Mouse (Mus musculus): ENCODE results near the gene Mrfap1. TPM values are rescaled to one million over a fixed set of nuclear protein-coding genes. Genes with fewer than 3 reads are reported as not detected.

The Mrfap1 gene
- total RNA-seq, 2 experiments from 2014 or later: 234 to 325 TPM

DNA sequence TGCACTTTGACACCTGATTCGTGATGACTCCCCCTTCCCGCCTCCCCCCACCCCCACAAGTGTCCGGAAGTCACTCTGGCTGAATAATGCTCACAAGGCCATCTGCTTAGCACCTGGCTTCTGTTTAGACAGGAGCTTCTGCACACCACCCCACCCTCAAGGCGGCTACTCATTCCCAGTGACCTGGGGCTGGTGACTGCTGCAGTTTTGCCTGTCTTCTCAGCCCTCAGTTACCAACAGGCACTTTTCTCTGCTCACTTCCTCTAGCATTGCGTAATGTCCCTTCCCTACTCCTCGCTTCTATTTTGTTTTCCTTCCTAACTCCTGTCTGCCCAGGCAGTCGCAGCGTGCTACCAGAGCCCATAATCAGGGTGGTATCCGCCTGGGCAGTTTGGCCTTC, 4.7 kb downstream of the Mrfap1 start:
- peak; percentile 45 for ATAC-seq (replicated peaks; ENCODE audit: poor library complexity)

DNA sequence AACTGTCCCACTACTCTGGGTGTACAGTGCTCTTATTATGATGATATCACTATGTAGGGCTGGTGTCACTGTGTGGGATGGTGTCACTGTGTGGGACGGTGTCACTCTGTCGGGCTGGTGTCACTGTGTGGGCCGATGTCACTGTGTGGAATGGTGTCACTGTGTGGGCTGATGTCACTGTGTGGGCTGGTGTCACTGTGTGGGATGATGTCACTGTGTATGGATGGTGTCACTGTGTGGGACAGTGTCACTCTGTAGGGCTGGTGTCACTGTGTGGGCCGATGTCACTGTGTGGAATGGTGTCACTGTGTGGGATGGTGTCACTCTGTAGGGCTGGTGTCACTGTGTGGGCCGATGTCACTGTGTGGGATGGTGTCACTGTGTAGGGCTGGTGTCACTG, 10.5 kb downstream of the Mrfap1 start:
- ATAC-seq (replicated peaks; ENCODE audit: poor library complexity): no peak

DNA sequence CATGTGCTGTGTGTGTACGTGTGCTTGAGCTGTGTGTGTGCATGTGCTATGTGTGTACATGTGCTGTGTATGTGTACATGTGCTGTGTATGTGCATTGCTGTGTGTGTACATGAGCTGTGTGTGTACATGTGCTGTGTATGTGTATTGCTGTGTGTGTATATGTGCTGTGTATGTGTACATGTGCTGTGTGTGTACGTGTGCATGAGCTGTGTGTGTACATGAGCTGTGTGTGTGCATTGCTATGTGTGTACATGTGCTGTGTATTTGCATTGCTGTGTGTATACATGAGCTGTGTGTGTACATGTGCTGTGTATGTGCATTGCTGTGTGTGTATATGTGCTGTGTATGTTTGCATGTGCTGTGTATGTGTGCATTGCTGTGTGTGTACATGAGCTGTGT, 17.1 kb downstream of the Mrfap1 start:
- ATAC-seq (replicated peaks; ENCODE audit: poor library complexity): no peak

DNA sequence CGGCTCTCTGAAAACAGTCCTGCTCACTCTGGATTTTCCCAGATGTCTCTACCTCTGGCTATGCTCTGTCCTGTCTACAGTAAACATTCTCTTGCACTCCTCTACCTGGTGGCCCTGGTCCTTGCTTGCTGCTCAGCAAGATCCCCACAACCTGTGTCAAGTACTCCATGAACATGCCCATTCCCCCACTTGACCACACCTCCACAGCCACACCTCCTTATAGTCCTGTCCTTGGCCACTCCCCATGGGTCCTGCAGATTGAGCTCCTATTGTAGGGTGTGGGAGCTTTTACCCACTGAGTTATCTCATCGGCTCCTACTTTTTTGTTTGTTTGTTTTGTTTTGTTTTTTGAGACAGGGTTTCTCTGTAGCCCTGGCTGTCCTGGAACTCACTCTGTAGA, 17.7 kb downstream of the Mrfap1 start:
- ATAC-seq (replicated peaks; ENCODE audit: poor library complexity): no peak

DNA sequence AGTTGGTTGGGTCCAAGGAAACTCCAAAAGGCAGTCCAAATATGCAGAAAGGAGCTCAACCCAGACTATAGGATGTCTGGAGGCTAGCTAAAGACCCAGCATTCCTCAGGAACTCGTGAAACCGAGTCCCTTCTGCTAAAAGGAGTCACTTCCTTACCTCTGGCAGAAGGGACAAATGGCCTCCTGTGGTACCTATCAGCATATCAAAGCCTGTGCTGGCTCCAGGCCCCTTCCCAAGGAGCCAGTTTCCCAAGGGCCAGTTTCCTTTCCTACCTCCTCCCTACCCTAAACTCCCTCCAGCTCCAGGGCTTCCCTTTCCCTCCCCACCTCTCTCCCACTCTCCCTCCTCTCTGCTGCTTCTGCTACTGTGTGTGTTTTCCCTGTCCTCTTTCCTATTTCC, 19.4 kb downstream of the Mrfap1 start:
- ATAC-seq (replicated peaks; ENCODE audit: poor library complexity): no peak

DNA sequence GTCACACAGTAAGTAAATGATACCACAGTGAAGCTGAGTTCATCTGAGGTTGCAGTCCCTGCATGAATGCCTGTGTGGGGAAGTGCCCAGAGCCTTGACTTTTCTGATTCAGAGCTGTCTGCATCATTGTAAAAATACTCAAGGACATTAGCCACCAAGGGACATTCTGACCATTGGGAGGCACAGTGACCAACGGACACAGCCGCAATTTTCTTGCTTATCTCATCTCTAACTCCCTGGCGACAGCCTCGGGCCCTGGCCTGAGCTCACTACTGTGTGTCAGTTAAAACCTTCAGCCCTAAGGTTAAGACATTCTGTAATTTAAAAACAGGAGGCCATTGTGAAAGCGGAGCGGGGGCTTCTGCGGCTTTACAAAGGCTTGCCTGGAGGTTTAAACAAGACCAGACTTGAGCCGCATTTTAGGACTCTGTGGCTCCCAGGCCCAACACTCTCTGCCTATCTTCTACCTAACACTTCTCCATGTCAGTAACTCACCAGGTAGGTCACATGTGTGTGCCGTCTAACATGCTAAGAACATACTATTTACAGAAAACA, 20.5 kb downstream of the Mrfap1 start:
- ATAC-seq (replicated peaks; ENCODE audit: poor library complexity): no peak

DNA sequence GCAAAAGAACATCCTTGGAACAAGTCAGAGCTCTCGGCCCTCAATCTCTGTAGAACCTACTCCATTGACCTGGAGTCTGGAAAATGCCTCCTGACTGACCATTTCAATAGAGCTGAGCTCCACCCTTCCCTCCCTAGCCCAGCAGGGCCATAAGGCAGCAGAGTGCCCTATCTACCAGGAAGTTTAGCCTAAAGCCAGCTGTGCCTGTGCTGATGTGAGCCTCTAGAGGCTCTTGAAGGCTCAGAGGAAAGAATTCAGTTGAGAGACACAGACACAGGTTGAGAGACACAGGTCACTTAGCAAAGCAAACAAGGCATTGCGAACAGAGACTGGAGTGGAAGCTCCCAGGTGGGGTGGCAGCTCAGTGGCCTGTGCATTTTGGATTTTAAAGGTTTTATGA, 21.3 kb downstream of the Mrfap1 start:
- ATAC-seq (replicated peaks; ENCODE audit: poor library complexity): no peak

DNA sequence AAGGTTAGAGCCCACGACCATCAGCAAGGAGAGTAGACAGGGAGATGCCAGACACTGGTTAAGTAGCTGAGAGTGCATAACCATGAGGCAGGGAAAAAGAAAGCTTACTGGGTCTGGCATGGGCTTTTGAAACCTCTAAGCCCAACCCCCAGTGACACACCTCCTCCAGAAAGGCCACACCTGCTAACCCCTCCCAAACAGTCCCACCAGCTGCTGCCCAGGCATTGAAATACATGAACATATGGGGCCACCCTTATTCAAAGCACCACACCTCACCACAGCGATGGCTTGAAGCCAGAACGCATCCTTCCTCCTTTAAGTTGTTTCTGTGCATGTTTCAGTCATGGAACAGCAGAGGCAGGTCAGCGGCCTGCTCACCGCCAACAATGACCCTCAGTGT, 24.0 kb downstream of the Mrfap1 start:
- ATAC-seq (replicated peaks; ENCODE audit: poor library complexity): no peak

DNA sequence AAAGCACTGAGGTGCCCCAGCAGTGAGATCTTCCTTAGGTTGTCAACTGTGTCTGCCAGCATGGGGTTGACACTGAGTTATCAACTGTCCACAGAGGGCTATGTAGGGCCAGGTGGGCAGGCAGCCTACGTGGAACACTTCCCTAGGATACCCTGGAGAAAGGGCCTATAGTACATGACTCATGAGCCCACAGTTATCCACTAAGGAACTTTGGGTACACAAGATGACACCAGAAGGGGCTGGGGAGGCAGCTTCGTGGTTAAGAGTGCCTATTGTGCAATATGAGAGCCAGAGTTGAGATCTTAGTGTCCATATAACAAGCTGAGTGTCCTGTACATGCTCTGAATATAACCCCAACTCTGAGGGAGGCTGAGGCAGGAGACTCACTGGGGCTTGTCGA, 27.0 kb downstream of the Mrfap1 start:
- peak; percentile 67 for ATAC-seq (replicated peaks; ENCODE audit: poor library complexity)

DNA sequence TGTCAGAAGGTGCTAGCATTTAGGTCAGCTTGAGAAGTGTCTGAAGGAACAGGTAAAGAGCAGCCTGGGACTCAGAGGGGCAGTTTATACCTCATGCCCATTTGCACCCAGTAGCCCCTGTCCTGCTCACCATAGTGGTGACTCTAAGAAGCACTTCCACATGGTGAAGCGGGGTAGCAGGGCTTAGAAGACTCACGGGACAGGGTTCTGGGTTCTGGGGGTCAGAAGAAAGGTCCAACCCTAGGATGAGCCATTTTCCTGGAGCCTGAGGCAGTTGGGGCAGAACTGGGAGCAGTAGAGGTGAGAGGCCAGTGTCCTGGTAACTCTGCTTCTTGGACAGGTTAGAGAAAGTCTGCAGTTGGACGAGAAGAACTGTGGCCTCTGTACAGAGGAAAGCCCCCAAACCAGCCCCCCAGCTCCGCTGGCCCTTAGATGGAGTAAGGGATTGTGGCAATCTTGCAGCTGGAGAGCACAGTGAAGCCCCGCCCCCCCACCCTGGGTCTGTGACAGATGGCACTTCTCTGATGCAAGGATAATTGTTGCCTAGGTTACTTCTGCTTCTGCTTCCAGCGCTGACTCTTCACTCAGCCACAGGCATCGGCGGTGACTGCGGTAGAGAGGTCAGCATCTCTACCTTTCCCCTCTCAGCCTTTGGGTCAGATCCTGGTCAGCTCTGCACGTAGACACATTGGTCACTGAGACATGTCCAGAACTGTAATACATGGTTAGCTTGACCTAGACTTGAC, 29.4 kb downstream of the Mrfap1 start:
- ATAC-seq (replicated peaks; ENCODE audit: poor library complexity): peak; percentile 90

DNA sequence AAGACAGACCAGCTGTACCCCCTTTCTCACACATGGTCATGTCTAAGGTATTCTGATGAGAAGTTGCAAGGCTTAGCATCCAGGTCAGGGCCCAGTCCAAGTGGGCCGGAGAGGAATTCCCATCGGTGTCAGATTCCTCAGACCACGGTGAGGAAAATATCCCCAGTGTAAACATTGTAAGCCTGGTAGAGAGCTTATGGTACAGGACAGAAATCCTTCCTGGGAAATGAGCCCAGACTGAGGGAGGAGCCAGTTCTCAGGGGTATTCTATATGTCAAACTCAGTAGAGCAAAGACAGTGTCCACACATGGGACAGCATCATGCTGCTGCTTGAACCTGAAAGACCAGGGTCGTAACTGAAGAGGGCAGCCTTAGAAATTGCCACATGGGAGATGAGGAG, 36.7 kb downstream of the Mrfap1 start:
- no peak for ATAC-seq (replicated peaks; ENCODE audit: poor library complexity)

DNA sequence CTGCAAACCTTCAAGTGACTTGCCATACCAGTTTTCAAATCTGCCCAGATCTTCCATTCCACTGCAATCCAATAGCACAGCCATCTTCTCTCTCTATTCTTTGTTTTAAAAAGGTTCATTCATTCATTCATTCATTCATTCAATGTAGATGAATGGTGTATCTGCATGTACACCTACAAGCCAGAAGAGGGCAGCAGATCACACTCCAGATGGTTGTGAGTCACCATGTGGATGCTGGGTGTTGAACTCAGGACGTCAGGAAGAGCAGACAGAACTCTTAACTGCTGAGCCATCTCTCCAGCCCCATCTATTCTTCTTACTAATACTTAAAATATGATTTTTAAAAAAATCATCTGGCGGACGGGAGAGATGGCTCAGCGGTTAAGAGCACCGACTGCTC, 39.5 kb downstream of the Mrfap1 start:
- peak; percentile 96 for ATAC-seq (replicated peaks; ENCODE audit: poor library complexity)

DNA sequence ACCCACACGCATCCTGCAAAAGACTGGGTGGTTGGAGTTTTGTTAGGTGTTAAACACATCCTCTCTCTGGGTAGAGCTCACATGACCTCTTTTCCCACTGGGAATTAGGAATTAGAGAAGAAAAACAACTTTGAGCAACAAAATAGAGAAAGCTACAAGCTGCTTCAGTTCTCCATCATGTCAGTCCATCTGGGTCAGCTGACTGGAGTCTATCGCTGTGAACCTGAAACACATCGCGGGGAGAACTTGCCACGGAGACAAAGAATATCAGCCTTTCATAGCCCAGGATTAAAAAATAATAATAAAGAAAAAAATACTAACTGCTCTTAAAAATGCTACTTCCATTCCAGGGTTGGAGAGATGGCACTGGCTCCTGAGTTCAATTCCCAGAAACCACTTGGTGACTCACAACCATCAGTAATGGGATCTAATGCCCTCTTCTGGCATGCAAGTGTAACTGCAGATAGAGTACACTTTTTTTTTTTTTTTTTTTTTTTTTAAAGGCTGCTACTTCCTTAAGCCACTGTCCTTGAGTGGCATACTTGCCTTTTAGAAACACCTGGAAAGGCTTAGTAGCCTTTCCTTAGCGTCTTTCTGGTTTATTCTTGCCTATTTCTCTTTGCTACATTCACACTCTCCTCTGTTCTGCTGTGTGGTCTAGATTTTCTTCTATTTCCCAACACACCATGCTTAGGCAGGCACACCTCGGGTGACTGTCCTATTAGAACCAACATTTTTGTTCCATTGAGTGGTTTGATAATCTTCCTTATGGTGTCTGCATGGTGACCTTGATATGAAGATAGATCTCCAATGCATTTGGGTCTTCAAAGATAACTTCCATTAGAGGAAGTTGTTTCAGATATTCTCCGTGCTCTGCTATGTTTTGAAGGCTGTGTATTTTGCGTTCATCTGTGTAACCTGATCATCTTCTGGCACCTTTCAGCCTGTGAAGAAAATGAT, 46.2 kb downstream of the Mrfap1 start:
- ATAC-seq (replicated peaks; ENCODE audit: poor library complexity): peak; percentile 40

DNA sequence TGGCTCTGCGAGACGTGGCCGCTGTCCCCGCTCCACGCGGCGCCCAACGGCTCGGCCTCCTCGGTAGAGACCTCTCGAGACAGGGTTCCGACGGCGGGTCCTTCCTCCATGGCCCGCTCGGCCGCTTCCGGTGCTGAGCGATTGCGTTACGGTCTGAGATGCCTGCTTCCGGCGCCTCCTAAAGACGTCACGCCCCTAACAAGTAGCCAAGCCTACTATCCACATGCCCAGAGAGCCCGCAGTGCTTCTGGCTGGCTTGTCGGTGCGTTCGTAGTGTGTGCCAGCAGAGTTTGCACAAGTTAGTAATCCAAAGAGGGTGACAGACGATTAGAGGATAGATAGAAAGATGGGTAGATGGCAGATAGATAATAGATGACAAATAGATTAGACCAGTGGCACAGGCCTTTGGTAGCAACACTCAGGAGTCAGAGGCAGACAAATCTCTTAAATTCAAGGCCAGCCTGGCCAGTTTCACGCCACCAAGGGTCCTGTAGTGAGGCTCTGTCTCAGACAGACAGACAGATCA, 48.0 kb downstream of the Mrfap1 start, which contains the start of gene Bloc1s4:
Bloc1s4 (minus strand) TSS at position 115 of the 526 bp plus-strand sequence.
- peak; percentile 94 for ATAC-seq (replicated peaks; ENCODE audit: poor library complexity)

DNA sequence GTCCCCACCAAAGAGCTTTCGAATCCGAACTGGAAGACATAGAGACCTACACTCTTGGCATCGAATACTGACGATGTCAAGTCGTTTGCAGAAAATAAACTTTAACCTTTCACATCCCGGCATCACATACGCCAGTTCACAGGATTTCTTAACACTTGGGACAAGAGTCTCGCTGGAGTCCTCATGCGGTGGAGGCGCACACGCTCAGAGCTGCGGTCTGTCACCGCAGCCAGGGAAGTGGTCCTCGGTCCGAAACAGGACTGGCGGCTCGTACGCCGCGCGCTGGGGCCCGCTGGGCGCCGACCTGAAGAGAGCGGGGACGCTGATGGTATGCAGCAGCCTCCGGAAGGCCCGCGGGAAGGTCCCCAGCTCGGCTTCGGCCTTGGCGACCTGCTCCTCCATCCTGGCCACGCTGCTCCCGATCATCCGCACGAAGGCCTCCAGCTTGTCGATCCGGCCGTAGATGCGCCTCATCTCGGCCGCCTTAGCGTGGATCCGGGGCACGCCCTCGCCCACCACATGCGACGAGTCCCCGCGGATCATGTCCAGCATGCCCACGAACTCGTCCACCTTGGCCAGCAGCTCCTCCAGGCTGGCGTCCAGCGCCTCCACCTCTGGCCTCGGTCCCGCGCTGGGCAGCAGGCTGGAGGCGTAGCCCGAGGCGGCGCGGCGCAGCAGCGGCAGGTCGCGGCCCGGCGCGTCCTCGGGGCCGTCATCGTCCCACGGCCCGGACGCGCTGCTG, 48.6 kb downstream of the Mrfap1 start:
- ATAC-seq (replicated peaks; ENCODE audit: poor library complexity): peak; percentile 15

DNA sequence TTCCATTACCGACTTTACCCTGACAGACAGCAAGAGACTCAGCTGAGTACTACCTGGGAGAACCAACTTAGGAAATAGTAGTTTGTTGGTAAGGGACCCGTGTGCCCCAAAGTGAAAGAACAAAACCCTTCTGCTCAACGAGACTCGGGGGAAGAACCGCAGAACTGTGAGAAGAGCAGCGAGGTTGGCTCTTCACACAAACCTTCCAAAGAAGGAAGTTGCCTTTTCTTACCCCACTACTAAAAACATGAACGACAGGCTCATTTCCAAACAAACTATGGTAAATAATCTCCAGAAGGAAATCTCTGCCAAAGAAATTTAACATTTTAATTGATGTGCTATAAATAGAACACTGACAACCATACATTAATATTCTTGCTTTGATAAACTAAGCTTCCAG, 49.5 kb downstream of the Mrfap1 start:
- no peak for ATAC-seq (replicated peaks; ENCODE audit: poor library complexity)

Other genes starting within 250 kb of the Mrfap1 start
- 13.7 and 19.5 TPM in 2 replicates for gene Tbc1d14, start 203.5 kb downstream of the Mrfap1 start, total RNA-seq (2015)
- gene Tbc1d14, start 203.5 kb downstream of the Mrfap1 start, total RNA-seq (2017): 5.8 and 6.7 TPM in 2 replicates
- gene D5Ertd579e, start 100.7 kb downstream of the Mrfap1 start, total RNA-seq (2015): 13.3 and 16.0 TPM in 2 replicates
- 20.2 and 41.1 TPM in 2 replicates for gene D5Ertd579e, start 100.7 kb downstream of the Mrfap1 start, total RNA-seq (2017)
- 10.0 and 14.6 TPM in 2 replicates for gene Bloc1s4, start 48.1 kb downstream of the Mrfap1 start, total RNA-seq (2015)
- 13.7 and 16.9 TPM in 2 replicates for gene Bloc1s4, start 48.1 kb downstream of the Mrfap1 start, total RNA-seq (2017)
- gene Man2b2, start 33.9 kb upstream of the Mrfap1 start, total RNA-seq (2015): 35.2 and 37.6 TPM in 2 replicates
- 17.9 and 19.4 TPM in 2 replicates for gene Man2b2, start 33.9 kb upstream of the Mrfap1 start, total RNA-seq (2017)
- gene Ppp2r2c, start 71.7 kb upstream of the Mrfap1 start, total RNA-seq (2015): not detected in 2 replicates
- gene Ppp2r2c, start 71.7 kb upstream of the Mrfap1 start, total RNA-seq (2017): not detected in 2 replicates
- gene Wfs1, start 192.4 kb upstream of the Mrfap1 start, total RNA-seq (2015): 1.9 and 2.1 TPM in 2 replicates
- 0.78 and 2.0 TPM in 2 replicates for gene Wfs1, start 192.4 kb upstream of the Mrfap1 start, total RNA-seq (2017)

All from megakaryocyte progenitor cell, adult 5-6 weeks (primary cell).